Comparison of ENCODE assay signal across 8 mouse cellular contexts in the genomic region with DNA sequence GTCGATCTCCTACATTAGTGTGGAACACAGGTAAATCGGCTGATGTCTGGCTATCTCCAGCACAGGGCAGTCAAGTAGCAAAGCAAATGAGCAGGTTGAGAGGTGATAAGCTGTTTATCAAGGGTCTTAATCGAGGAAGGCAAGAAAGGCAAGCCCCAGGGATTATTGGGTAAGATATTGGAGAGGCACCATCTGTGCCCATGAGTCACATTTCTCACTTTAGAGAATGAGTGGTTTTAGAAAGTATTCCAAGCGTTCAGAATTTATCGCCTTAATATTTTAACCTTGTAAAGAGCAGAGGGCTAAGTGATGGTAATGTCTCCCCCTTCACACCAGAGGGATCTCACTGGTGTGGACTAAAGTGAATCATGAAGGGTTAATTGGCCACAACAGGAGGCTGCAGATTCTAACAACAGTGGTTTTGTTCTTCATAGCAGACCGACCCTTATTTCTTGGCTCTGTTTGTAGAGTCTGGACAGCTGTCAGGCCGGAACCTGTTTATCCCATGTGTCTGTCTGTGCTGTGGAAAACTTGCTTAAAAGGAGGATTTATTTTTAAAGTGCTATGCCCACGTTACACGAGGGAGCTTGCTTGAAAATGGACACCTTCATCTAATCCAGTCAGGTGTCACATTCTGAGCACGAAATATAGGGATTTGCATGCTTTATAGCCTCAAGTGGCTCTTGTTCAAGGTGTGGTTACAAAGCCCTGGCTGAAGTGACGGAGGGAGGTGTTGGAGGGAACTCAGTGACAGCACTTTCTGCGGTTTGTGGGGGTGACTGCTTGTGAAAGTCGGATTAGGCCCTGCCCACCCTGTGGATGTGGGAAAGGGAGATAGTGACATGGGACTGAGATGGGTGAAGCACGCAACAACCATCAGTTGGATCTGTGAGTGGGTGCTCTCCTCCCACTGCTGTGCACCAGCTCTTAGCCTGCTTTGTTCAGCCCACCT. TPM values are rescaled to one million over a fixed set of nuclear protein-coding genes. Genes with fewer than 3 reads are reported as not detected.
DNase-seq lines count a peak whose midpoint lies in the region; ATAC-seq lines count a peak whose summit lies in the region.

No protein-coding gene starts in this region.

- no peak overlapping the region for H3K4me2 ChIP-seq in embryonic facial prominence, embryonic 15.5 days (replicated peaks)
- H3K4me2 ChIP-seq in liver, embryonic 16.5 days (ENCODE audit: low read depth, low read length): peak overlapping the region; percentile 56

- no peak overlapping the region for H3K4me3 ChIP-seq in embryonic facial prominence, embryonic 15.5 days (replicated peaks)
- peak overlapping the region; percentile 44 for H3K4me3 ChIP-seq in liver, embryonic 16.5 days (ENCODE audit: low read depth, low read length)

- H3K27ac ChIP-seq in embryonic facial prominence, embryonic 15.5 days (replicated peaks): no peak overlapping the region
- peak overlapping the region; percentile 94 for H3K27ac ChIP-seq in liver, embryonic 16.5 days (ENCODE audit: low read length)

- H3K9me3 ChIP-seq in embryonic facial prominence, embryonic 15.5 days (replicated peaks): no peaks in the 10 kb centered on the region
- no peaks in the 10 kb centered on the region for H3K9me3 ChIP-seq in liver, embryonic 16.5 days (replicated peaks; ENCODE audit: control insufficient read depth, low read length)

- ATAC-seq in frontal cortex, adult (ENCODE audit: low TSS enrichment): peak; percentile 38
- ATAC-seq in embryonic facial prominence, embryonic 15.5 days (ENCODE audit: insufficient number of reproducible peaks, low FRiP score, low TSS enrichment, low read depth): peak; percentile 24; the same call in 1 of the 2 replicates
- ATAC-seq in liver, embryonic 16.5 days (ENCODE audit: low read depth): peak; percentile 91

- H3K9ac ChIP-seq in embryonic facial prominence, embryonic 15.5 days: no peak overlapping the region
- peak overlapping the region; percentile 63 for H3K9ac ChIP-seq in liver, embryonic 16.5 days (ENCODE audit: low read depth, low read length)

- peaks cover 10% of the 10 kb centered on the region for H3K4me1 ChIP-seq in embryonic facial prominence, embryonic 15.5 days
- H3K4me1 ChIP-seq in liver, embryonic 16.5 days (ENCODE audit: control insufficient read depth, low read depth, low read length): peaks cover 83% of the 10 kb centered on the region

- H3K36me3 ChIP-seq in embryonic facial prominence, embryonic 15.5 days: no peaks in the 10 kb centered on the region
- H3K36me3 ChIP-seq in liver, embryonic 16.5 days (ENCODE audit: control insufficient read depth, insufficient read depth): peaks cover 9% of the 10 kb centered on the region; the same call in 1 of the 2 replicates

- H3K27me3 ChIP-seq in embryonic facial prominence, embryonic 15.5 days: no peaks in the 10 kb centered on the region
- no peaks in the 10 kb centered on the region for H3K27me3 ChIP-seq in liver, embryonic 16.5 days (ENCODE audit: control insufficient read depth, insufficient read depth, low read depth, low read length)

- DNase-seq in frontal cortex, postnatal 10 days (ENCODE audit: low spot score in 2 of 2): no peak
- DNase-seq in 3134 (ENCODE audit: extremely low read depth, insufficient read length, low spot score): peak; percentile 59
- peak; percentile 60 for DNase-seq in telencephalon, adult 2 months (ENCODE audit: low read depth, low spot score)
- DNase-seq in testis, postnatal 10 days (ENCODE audit: low spot score): no peak
- DNase-seq in thymus, postnatal 0 days (ENCODE audit: low spot score): no peak

- 45% methylated on average over 14 of the region's 14 CpGs for WGBS in embryonic facial prominence, embryonic 15.5 days
- WGBS in liver, embryonic 16.5 days (ENCODE audit: insufficient replicate concordance): 30% methylated on average over 14 of the region's 14 CpGs

RNA-seq across cellular contexts. Expression of a gene that starts 11.8 kb away (rescaled TPM):
- polyA plus RNA-seq in embryonic facial prominence, embryonic 15.5 days (2015; fragmentation: Nextera tagmentation; extraction: Ambion mirVana): 29.5 and 29.6 TPM in 2 replicates
- polyA plus RNA-seq in liver, embryonic 16.5 days (2015; fragmentation: Nextera tagmentation; extraction: Ambion mirVana): 199 and 206 TPM in 2 replicates
- polyA plus RNA-seq in thymus, postnatal 0 days (2015; fragmentation: Nextera tagmentation; extraction: Ambion mirVana): 2.6 TPM in 2 replicates

Comparison
In these comparisons a context has a peak if more than half of its experiments do, and no peak if none do; other contexts are left out.
1. ATAC-seq: peak in every context shown above with its lines; median percentile 91 in liver, embryonic 16.5 days; 38 in frontal cortex, adult; 24 in embryonic facial prominence, embryonic 15.5 days.
2. DNase-seq: peak in 3134 (single experiment) and telencephalon, adult 2 months (single experiment); none in frontal cortex, postnatal 10 days (0 of 2), testis, postnatal 10 days (single experiment) and thymus, postnatal 0 days (single experiment).